Mouse (Mus musculus): ENCODE data around the gene Slc8a2.

DNA sequence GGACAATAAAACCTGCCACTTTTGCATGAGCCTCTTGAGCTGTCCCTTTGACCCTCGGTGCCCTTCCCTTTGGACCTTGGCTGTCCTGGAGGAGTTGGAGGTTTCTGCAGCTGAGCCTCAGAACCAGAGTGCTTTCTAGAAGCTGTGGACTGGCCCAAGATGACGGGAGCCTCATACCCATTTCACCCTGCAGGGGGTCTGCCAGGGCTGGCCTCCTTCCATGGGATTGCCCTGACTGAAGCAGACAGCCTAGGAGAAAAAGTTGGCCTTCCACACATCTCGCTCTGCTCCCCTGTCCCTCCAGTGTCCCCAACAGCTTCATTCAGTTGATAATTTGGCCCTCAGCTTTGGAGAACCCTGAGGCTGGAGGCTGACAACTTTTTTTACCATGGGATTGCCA is 12.5 kb upstream of the Slc8a2 start:
- TF ChIP-seq GATA1 (IDR thresholded peaks at IDR 0.05; ENCODE audit: borderline replicate concordance, low read length) = no peak
- no peak for TF ChIP-seq FLI1 (IDR thresholded peaks at IDR 0.05; ENCODE audit: low read length)
